Mouse (Mus musculus) frontal cortex, postnatal 10 days (tissue): ENCODE results near the gene Anapc2.
"Not testable (repeated sequence)": the region's sequence is repeated elsewhere in the genome, so short reads cannot be mapped to it uniquely, and the experiment has no call there.

ENCODE experiments used
- DNase-seq, 2 experiments: peaks; one replicate each; pipeline ENCODE4 v3.0.0; 2022; ENCODE audit warnings: low spot score in 2 of 2, mixed read lengths in 1 of 2

The Anapc2 gene

GRCm38 (mm10) chr2:25240723-25241437 is 31.4 kb upstream of the Anapc2 start:
- DNase-seq = peak in 1 of 2 experiments; percentile 66

GRCm38 (mm10) chr2:25241438-25241775 is 30.9 kb upstream of the Anapc2 start:
- DNase-seq = no peak

- peak in 1 of 2 experiments; percentile 49 for DNase-seq
Measured at GRCm38 (mm10) chr2:25242101-25242506, 30.2 kb upstream of the Anapc2 start, which contains the start of the genes Rnf208 and Cysrt1. Gene Rnf208, plus strand, starts transcription at chr2:25242255. Gene Cysrt1, minus strand, starts transcription at chr2:25242452.

- no peak for DNase-seq
Measured at GRCm38 (mm10) chr2:25243342-25243741, 28.9 kb upstream of the Anapc2 start.

GRCm38 (mm10) chr2:25244144-25244543 is 28.1 kb upstream of the Anapc2 start:
- DNase-seq = no peak

GRCm38 (mm10) chr2:25246183-25247072 is 25.9 kb upstream of the Anapc2 start, which contains the start of gene AL732309.1:
Gene AL732309.1, minus strand, starts transcription at chr2:25246863.
- DNase-seq = no peak

GRCm38 (mm10) chr2:25252331-25252730 is 19.9 kb upstream of the Anapc2 start:
- no peak for DNase-seq

- peak; percentile 77 to 83 for DNase-seq
Measured at GRCm38 (mm10) chr2:25255284-25255779, 16.9 kb upstream of the Anapc2 start, which contains the start of gene Tmem203. Gene Tmem203, plus strand, starts transcription at chr2:25255439.

GRCm38 (mm10) chr2:25256443-25257109 is 15.7 kb upstream of the Anapc2 start:
- DNase-seq = not testable (repeated sequence)

- DNase-seq = not testable (repeated sequence)
Measured at GRCm38 (mm10) chr2:25257250-25257649, 15.0 kb upstream of the Anapc2 start.

- no peak for DNase-seq
Measured at GRCm38 (mm10) chr2:25258887-25259286, 13.4 kb upstream of the Anapc2 start.

- DNase-seq = peak in 1 of 2 experiments; percentile 8
Measured at GRCm38 (mm10) chr2:25261870-25262269, 10.4 kb upstream of the Anapc2 start.

- peak; percentile 91 to 95 for DNase-seq
Measured at GRCm38 (mm10) chr2:25262291-25262767, 9.9 kb upstream of the Anapc2 start, which contains the start of gene Tprn. Gene Tprn, plus strand, starts transcription at chr2:25262618.

- DNase-seq = peak in 1 of 2 experiments; percentile 22
Measured at GRCm38 (mm10) chr2:25262795-25263622, 9.3 kb upstream of the Anapc2 start.

GRCm38 (mm10) chr2:25263623-25264285 is 8.5 kb upstream of the Anapc2 start:
- peak in 1 of 2 experiments; percentile 10 for DNase-seq

- no peak for DNase-seq
Measured at GRCm38 (mm10) chr2:25264286-25264660, 8.0 kb upstream of the Anapc2 start.

GRCm38 (mm10) chr2:25264851-25265250 is 7.4 kb upstream of the Anapc2 start:
- peak in 1 of 2 experiments; percentile 9 for DNase-seq

- DNase-seq = peak in 1 of 2 experiments; percentile 17
Measured at GRCm38 (mm10) chr2:25265897-25266656, 6.2 kb upstream of the Anapc2 start.

- peak in 1 of 2 experiments; percentile 31 for DNase-seq
Measured at GRCm38 (mm10) chr2:25266720-25267119, 5.6 kb upstream of the Anapc2 start.
